2 mouse cellular contexts compared by ENCODE assay signal in the genomic region with DNA sequence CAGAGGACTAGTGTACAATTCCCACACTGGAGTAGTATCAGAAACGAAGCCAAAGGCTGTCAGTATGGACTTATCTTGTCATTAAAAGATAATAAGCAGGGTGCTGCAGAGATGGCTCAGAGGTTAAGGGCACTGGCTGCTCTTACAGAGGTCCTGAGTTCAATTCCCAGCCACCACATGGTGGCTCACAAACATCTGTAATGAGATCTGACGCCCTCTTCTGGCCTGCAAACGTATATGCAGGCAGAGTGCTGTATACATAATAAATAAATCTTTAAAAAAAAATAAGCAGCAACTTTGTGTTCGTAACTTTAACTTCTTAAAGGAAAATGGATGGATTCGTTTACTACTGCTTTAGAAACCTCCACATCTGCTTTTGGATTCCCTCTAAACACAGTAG.
A peak's percentile ranks its signal among the peaks of the same experiment; 100 is the strongest.
TF ChIP-seq lines count a peak whose summit lies in the region.

No protein-coding gene starts in this region.

TF ChIP-seq in CH12.LX, 34 proteins besides CTCF, POLR2A, EP300 and RAD21 (continued from another document):
- TF ChIP-seq GABPA (IDR thresholded peaks at IDR 0.05; ENCODE audit: insufficient replicate concordance, low read depth, low read length) (no peak), SMC3 (IDR thresholded peaks at IDR 0.05; ENCODE audit: low read depth, low read length) (peak; percentile 11; the same call in 1 of the 2 replicates), MYC (IDR thresholded peaks at IDR 0.05; ENCODE audit: low read depth, low read length) (no peak), ELF1 (IDR thresholded peaks at IDR 0.05; ENCODE audit: low read depth, low read length) (no peak), JUN (IDR thresholded peaks at IDR 0.05; ENCODE audit: insufficient read depth, low read depth, low read length) (no peak)

TF ChIP-seq in MEL, 35 proteins besides CTCF, POLR2A, EP300 and RAD21 (continued from another document):
- TF ChIP-seq ZMIZ1 (IDR thresholded peaks at IDR 0.05; ENCODE audit: low read depth, low read length) (no peak), TBP (IDR thresholded peaks at IDR 0.05; ENCODE audit: low read depth, low read length) (peak; percentile 88), MYC (IDR thresholded peaks at IDR 0.05; ENCODE audit: low read depth, low read length) (no peak), SMC3 (IDR thresholded peaks at IDR 0.05; ENCODE audit: low read depth, low read length) (peak; percentile 55), ZC3H11A (IDR thresholded peaks at IDR 0.05; ENCODE audit: low read depth, low read length) (peak; percentile 53)
